Mouse (Mus musculus): ENCODE measurements at regions not wholly inside any gene's neighbourhood (a gene's known extent, or its start where the extent isn't known, plus 50 kb on each side); places are given as distances from the start of the nearest gene placed in this dataset.
"Not testable (repeated sequence)": the region's sequence is repeated elsewhere in the genome, so short reads cannot be mapped to it uniquely, and the experiment has no call there.

- not testable (repeated sequence) for H3K27ac ChIP-seq; DNase-seq (ENCODE audit: low spot score); H3K4me3 ChIP-seq (replicated peaks; ENCODE audit: low read depth, low read length); H3K27me3 ChIP-seq (ENCODE audit: insufficient read depth, low read length); ATAC-seq (replicated peaks; ENCODE audit: low FRiP score, low read depth); H3K9ac ChIP-seq (ENCODE audit: low read depth, low read length); H3K4me1 ChIP-seq (replicated peaks; ENCODE audit: insufficient read depth, low read length); H3K4me2 ChIP-seq (ENCODE audit: low read length); H3K36me3 ChIP-seq (ENCODE audit: insufficient read depth, low read length); H3K9me3 ChIP-seq (replicated peaks; ENCODE audit: low read length)
- WGBS = 90% methylated on average over 10 of the region's 10 CpGs
Observed at GRCm38 (mm10) chr7:62572316-62572715, 108.0 kb upstream of the Peg12 start.

- DNase-seq (ENCODE audit: low spot score) = no peak
- Histone ChIP-seq H3K27me3 (ENCODE audit: insufficient read depth, low read length) (no peaks in the 10 kb centered on the region), H3K9me3 (replicated peaks; ENCODE audit: low read length) (no peaks in the 10 kb centered on the region), H3K4me3 (replicated peaks; ENCODE audit: low read depth, low read length) (no peak overlapping the region), H3K4me1 (replicated peaks; ENCODE audit: insufficient read depth, low read length) (no peaks in the 10 kb centered on the region), H3K4me2 (ENCODE audit: low read length) (no peak overlapping the region), H3K9ac (ENCODE audit: low read depth, low read length) (no peak overlapping the region), H3K36me3 (ENCODE audit: insufficient read depth, low read length) (no peaks in the 10 kb centered on the region), H3K27ac (no peak overlapping the region)
- no peak for TF ChIP-seq CTCF (IDR thresholded peaks at IDR 0.05; ENCODE audit: low read depth)
- ATAC-seq (replicated peaks; ENCODE audit: low FRiP score, low read depth) = no peak
- WGBS = 91% methylated on average over 9 of the region's 9 CpGs
Observed at GRCm38 (mm10) chr7:62571759-62572158, 107.4 kb upstream of the Peg12 start.

GRCm38 (mm10) chr7:62542187-62542586, 77.9 kb upstream of the Peg12 start:
- peak; percentile 12 for DNase-seq (ENCODE audit: low spot score)
- 45% methylated on average over 1 of the region's 1 CpGs for WGBS
- 0 out of 2 replicates have a peak, but pooled peaks cover 6% of the 10 kb centered on the region for H3K9me3 ChIP-seq (replicated peaks; ENCODE audit: low read length)
- no peak overlapping the region for H3K27ac ChIP-seq
- no peak overlapping the region for H3K9ac ChIP-seq (ENCODE audit: low read depth, low read length)
- no peaks in the 10 kb centered on the region for H3K4me1 ChIP-seq (replicated peaks; ENCODE audit: insufficient read depth, low read length)
- no peak overlapping the region for H3K4me2 ChIP-seq (ENCODE audit: low read length)
- peak; percentile 35 for TF ChIP-seq CTCF (IDR thresholded peaks at IDR 0.05; ENCODE audit: low read depth)
- H3K36me3 ChIP-seq (ENCODE audit: insufficient read depth, low read length) = no peaks in the 10 kb centered on the region
- H3K27me3 ChIP-seq (ENCODE audit: insufficient read depth, low read length) = no peaks in the 10 kb centered on the region
- H3K4me3 ChIP-seq (replicated peaks; ENCODE audit: low read depth, low read length) = no peak overlapping the region
- no peak for ATAC-seq (replicated peaks; ENCODE audit: low FRiP score, low read depth)
